Mouse (Mus musculus): ENCODE results near the gene Aqp2.

Aqp2 gene

GRCm38 (mm10) chr15:99578802-99579485, at the start of gene Aqp2:
Gene Aqp2 (plus strand): TSS chr15:99579055.
- no peak for DNase-seq

- DNase-seq = peak; percentile 32
Observed at GRCm38 (mm10) chr15:99531146-99531545, 47.7 kb upstream of the Aqp2 start.

GRCm38 (mm10) chr15:99532023-99532422, 46.8 kb upstream of the Aqp2 start:
- DNase-seq = no peak

GRCm38 (mm10) chr15:99536889-99537862, 41.7 kb upstream of the Aqp2 start:
- DNase-seq = no peak

- no peak for DNase-seq
Observed at GRCm38 (mm10) chr15:99539891-99540290, 39.0 kb upstream of the Aqp2 start.

GRCm38 (mm10) chr15:99544047-99544446, 34.8 kb upstream of the Aqp2 start:
- DNase-seq = no peak

- no peak for DNase-seq
Observed at GRCm38 (mm10) chr15:99546596-99546995, 32.3 kb upstream of the Aqp2 start.

GRCm38 (mm10) chr15:99547732-99548131, 31.1 kb upstream of the Aqp2 start:
- no peak for DNase-seq

GRCm38 (mm10) chr15:99549901-99550300, 29.0 kb upstream of the Aqp2 start:
- no peak for DNase-seq

- no peak for DNase-seq
Observed at GRCm38 (mm10) chr15:99553767-99554166, 25.1 kb upstream of the Aqp2 start.

GRCm38 (mm10) chr15:99558947-99559346, 19.9 kb upstream of the Aqp2 start:
- no peak for DNase-seq

GRCm38 (mm10) chr15:99560246-99560645, 18.6 kb upstream of the Aqp2 start:
- no peak for DNase-seq

- DNase-seq = no peak
Observed at GRCm38 (mm10) chr15:99567371-99567770, 11.5 kb upstream of the Aqp2 start.

GRCm38 (mm10) chr15:99568682-99569081, 10.2 kb upstream of the Aqp2 start:
- DNase-seq = no peak

GRCm38 (mm10) chr15:99569123-99569522, 9.7 kb upstream of the Aqp2 start:
- no peak for DNase-seq

- DNase-seq = no peak
Observed at GRCm38 (mm10) chr15:99583463-99584344, 4.8 kb downstream of the Aqp2 start.

GRCm38 (mm10) chr15:99584407-99585202, 5.8 kb downstream of the Aqp2 start:
- DNase-seq = no peak

- no peak for DNase-seq
Observed at GRCm38 (mm10) chr15:99585741-99586140, 6.9 kb downstream of the Aqp2 start.

- no peak for DNase-seq
Observed at GRCm38 (mm10) chr15:99586525-99586924, 7.7 kb downstream of the Aqp2 start.

GRCm38 (mm10) chr15:99589237-99589636, 10.4 kb downstream of the Aqp2 start:
- DNase-seq = no peak

- DNase-seq = no peak
Observed at GRCm38 (mm10) chr15:99589704-99590103, 10.8 kb downstream of the Aqp2 start.
